Mouse (Mus musculus): ENCODE data around the gene Celsr1. TPM values are rescaled to one million over a fixed set of nuclear protein-coding genes. Genes with fewer than 3 reads are reported as not detected.

The Celsr1 gene
- total and polyA plus RNA-seq, 3 experiments, result not detected

- no peak overlapping the region for H3K27ac ChIP-seq (ENCODE audit: insufficient read depth, low read depth)
- peaks cover 14% of the 10 kb centered on the region for H3K9me3 ChIP-seq (replicated peaks; ENCODE audit: low read length)
- no peak overlapping the region for H3K4me3 ChIP-seq (replicated peaks in 1 of 3; ENCODE audit: low read depth in 2 of 3, low read length in 2 of 3, poor library complexity in 1 of 3)
- H3K9ac ChIP-seq (ENCODE audit: insufficient read depth, low read depth), result no peak overlapping the region
- TF ChIP-seq GABPA (IDR thresholded peaks at IDR 0.05; ENCODE audit: insufficient replicate concordance, low read depth, low read length), result no peak
- no peak for TF ChIP-seq POLR2A (IDR thresholded peaks at IDR 0.05; ENCODE audit: low read depth, low read length)
- TF ChIP-seq JUND (conservative IDR thresholded peaks at IDR 0.05; ENCODE audit: low read depth, low read length), result no peak
- no peak for TF ChIP-seq MEF2A (IDR thresholded peaks at IDR 0.05; ENCODE audit: borderline replicate concordance, low read depth, low read length)
- no peak for TF ChIP-seq PAX5 (IDR thresholded peaks at IDR 0.05; ENCODE audit: low read length)
- no peak for TF ChIP-seq MAFK (IDR thresholded peaks at IDR 0.05; ENCODE audit: insufficient replicate concordance, low read length)
- no peak for TF ChIP-seq ZMIZ1 (IDR thresholded peaks at IDR 0.05; ENCODE audit: low read depth, low read length)
- no peak for TF ChIP-seq ELF1 (IDR thresholded peaks at IDR 0.05; ENCODE audit: low read depth, low read length)
- TF ChIP-seq E2F4 (IDR thresholded peaks at IDR 0.05; ENCODE audit: insufficient replicate concordance, low read depth, low read length), result no peak
- TF ChIP-seq BHLHE40 (IDR thresholded peaks at IDR 0.05; ENCODE audit: low read depth, low read length), result no peak
- no peak for TF ChIP-seq ZKSCAN1 (IDR thresholded peaks at IDR 0.05; ENCODE audit: borderline replicate concordance, low read depth, low read length)
- dilution Hi-C loops (cut with MboI; ENCODE audit: extremely low pct_ligation_motif_present, extremely low pct_unique_long_range_greater_than_20kb, low sequenced_read_pairs) (no loop called here), in situ Hi-C loops (cut with MboI; ENCODE audit: low pct_ligation_motif_present, low pct_unique_long_range_greater_than_20kb, low sequenced_read_pairs) (no loop called here)
- H3K36me3 ChIP-seq (replicated peaks in 1 of 2; ENCODE audit: control insufficient read depth in 1 of 2, insufficient read depth in 1 of 2, low read length in 1 of 2), result no peaks in the 10 kb centered on the region
- peaks cover 9 to 41% of the 10 kb centered on the region in 2 experiments for H3K4me1 ChIP-seq (ENCODE audit: control insufficient read depth in 1 of 2, insufficient read depth in 2 of 2)
- no peak overlapping the region for H3K4me2 ChIP-seq (ENCODE audit: insufficient read depth, low read depth, poor library complexity, severe bottlenecking)
- no peaks in the 10 kb centered on the region for H3K79me2 ChIP-seq (replicated peaks; ENCODE audit: control insufficient read depth, extremely low read depth, insufficient read depth, poor library complexity, severe bottlenecking)
- no peak for DNase-seq (ENCODE audit: extremely low read depth)
- H3K27me3 ChIP-seq (replicated peaks), result peaks cover 3% of the 10 kb centered on the region
Observed at GRCm38 (mm10) chr15:86057908-86058307, 24.3 kb upstream of the Celsr1 start.

GRCm38 (mm10) chr15:86057413-86057812 lies 23.8 kb upstream of the Celsr1 start, which contains the start of gene Gramd4:
Gene Gramd4 (plus strand): TSS chr15:86057695.
- no peak for TF ChIP-seq USF1 (IDR thresholded peaks at IDR 0.05; ENCODE audit: low read depth, low read length)
- TF ChIP-seq NRF1 (IDR thresholded peaks at IDR 0.05; ENCODE audit: low read depth, low read length), result no peak
- no peak for TF ChIP-seq MEF2A (IDR thresholded peaks at IDR 0.05; ENCODE audit: borderline replicate concordance, low read depth, low read length)
- no peak for TF ChIP-seq ZNF384 (IDR thresholded peaks at IDR 0.05; ENCODE audit: low read depth, low read length)
- no peak for TF ChIP-seq ZKSCAN1 (IDR thresholded peaks at IDR 0.05; ENCODE audit: borderline replicate concordance, low read depth, low read length)
- no peak for TF ChIP-seq MAX (IDR thresholded peaks at IDR 0.05; ENCODE audit: low read length)
- TF ChIP-seq IRF4 (IDR thresholded peaks at IDR 0.05; ENCODE audit: low read depth, low read length), result no peak
- no peak for TF ChIP-seq UBTF (IDR thresholded peaks at IDR 0.05; ENCODE audit: low read depth, low read length)
- Histone ChIP-seq H3K36me3 (replicated peaks in 1 of 2; ENCODE audit: control insufficient read depth in 1 of 2, insufficient read depth in 1 of 2, low read length in 1 of 2) (no peaks in the 10 kb centered on the region), H3K4me1 (ENCODE audit: control insufficient read depth in 1 of 2, insufficient read depth in 2 of 2) (peaks cover 9 to 42% of the 10 kb centered on the region in 2 experiments), H3K4me3 (replicated peaks in 1 of 3; ENCODE audit: low read depth in 2 of 3, low read length in 2 of 3, poor library complexity in 1 of 3) (no peak within 1 kb of the TSS), H3K4me2 (ENCODE audit: insufficient read depth, low read depth, poor library complexity, severe bottlenecking) (no peak within 1 kb of the TSS), H3K79me2 (replicated peaks; ENCODE audit: control insufficient read depth, extremely low read depth, insufficient read depth, poor library complexity, severe bottlenecking) (no peaks in the 10 kb centered on the region), H3K27me3 (replicated peaks) (no peaks in the 10 kb centered on the region), H3K27ac (ENCODE audit: insufficient read depth, low read depth) (no peak within 1 kb of the TSS), H3K9me3 (replicated peaks; ENCODE audit: low read length) (peaks cover 14% of the 10 kb centered on the region), H3K9ac (ENCODE audit: insufficient read depth, low read depth) (no peak within 1 kb of the TSS)
- no peak for DNase-seq (ENCODE audit: extremely low read depth)
- dilution Hi-C loops (cut with MboI; ENCODE audit: extremely low pct_ligation_motif_present, extremely low pct_unique_long_range_greater_than_20kb, low sequenced_read_pairs) (no loop called here), in situ Hi-C loops (cut with MboI; ENCODE audit: low pct_ligation_motif_present, low pct_unique_long_range_greater_than_20kb, low sequenced_read_pairs) (no loop called here)
